Mouse (Mus musculus): Measurements from ENCODE around the gene Rhd. TPM values are rescaled to one million over a fixed set of nuclear protein-coding genes. Genes with fewer than 3 reads are reported as not detected.

Rhd gene
- total and polyA plus RNA-seq, 3 experiments = 0.79 to 1.3 (median 1.1) TPM

DNA sequence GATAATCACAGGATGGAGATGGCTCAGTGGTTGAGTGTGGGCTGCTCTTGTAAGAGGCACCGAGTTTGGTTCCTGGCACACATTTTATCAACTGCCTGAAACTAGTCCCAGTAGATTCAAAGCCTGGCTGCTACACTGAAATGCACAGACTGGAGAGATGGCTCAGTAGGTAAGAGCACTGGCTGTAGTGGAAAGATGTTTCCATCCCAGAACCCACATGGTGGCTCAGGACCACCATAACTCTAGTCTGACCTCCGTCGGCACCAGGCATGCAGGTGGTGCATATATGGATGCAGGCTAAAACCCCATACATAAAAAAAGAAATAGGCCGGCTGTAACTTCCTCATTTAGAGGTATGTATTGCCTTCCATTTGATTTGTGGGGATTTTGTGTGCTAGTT, 65.2 kb downstream of the Rhd start:
- H3K79me2 ChIP-seq (replicated peaks; ENCODE audit: control insufficient read depth, extremely low read depth, insufficient read depth, poor library complexity, severe bottlenecking) = peaks cover 30% of the 10 kb centered on the region
- H3K9me3 ChIP-seq (replicated peaks; ENCODE audit: low read length) = no peaks in the 10 kb centered on the region
- no peak overlapping the region for H3K27ac ChIP-seq (ENCODE audit: insufficient read depth, low read depth)
- H3K36me3 ChIP-seq (replicated peaks in 1 of 2; ENCODE audit: control insufficient read depth in 1 of 2, insufficient read depth in 1 of 2, low read length in 1 of 2) = peaks cover 50 to 73% of the 10 kb centered on the region in 2 experiments
- H3K9ac ChIP-seq (ENCODE audit: insufficient read depth, low read depth) = no peak overlapping the region
- TF ChIP-seq SMC3 (IDR thresholded peaks at IDR 0.05; ENCODE audit: low read depth, low read length) = no peak
- no peak for TF ChIP-seq PAX5 (IDR thresholded peaks at IDR 0.05; ENCODE audit: low read length)
- no peak for TF ChIP-seq CHD2 (IDR thresholded peaks at IDR 0.05; ENCODE audit: low read length)
- TF ChIP-seq HCFC1 (IDR thresholded peaks at IDR 0.05; ENCODE audit: low read depth, low read length) = no peak
- TF ChIP-seq TCF12 (IDR thresholded peaks at IDR 0.05; ENCODE audit: low read depth, low read length) = no peak
- TF ChIP-seq RCOR1 (conservative IDR thresholded peaks at IDR 0.05; ENCODE audit: low read depth, low read length) = no peak
- no peaks in the 10 kb centered on the region for H3K27me3 ChIP-seq (replicated peaks)
- in situ Hi-C loops (cut with MboI; ENCODE audit: low pct_ligation_motif_present, low pct_unique_long_range_greater_than_20kb, low sequenced_read_pairs) (no loop called here), dilution Hi-C loops (cut with MboI; ENCODE audit: extremely low pct_ligation_motif_present, extremely low pct_unique_long_range_greater_than_20kb, low sequenced_read_pairs) (no loop called here)
- H3K4me3 ChIP-seq (replicated peaks in 1 of 3; ENCODE audit: low read depth in 2 of 3, low read length in 2 of 3, poor library complexity in 1 of 3) = no peak overlapping the region
- H3K4me2 ChIP-seq (ENCODE audit: insufficient read depth, low read depth, poor library complexity, severe bottlenecking) = no peak overlapping the region
- DNase-seq (ENCODE audit: extremely low read depth) = no peak
- peaks cover 2 to 42% of the 10 kb centered on the region in 2 experiments; a peak in 3 of 4 replicates for H3K4me1 ChIP-seq (ENCODE audit: control insufficient read depth in 1 of 2, insufficient read depth in 2 of 2)

- H3K4me2 ChIP-seq (ENCODE audit: insufficient read depth, low read depth, poor library complexity, severe bottlenecking) = peak overlapping the region; percentile 85
- in situ Hi-C loops (cut with MboI; ENCODE audit: low pct_ligation_motif_present, low pct_unique_long_range_greater_than_20kb, low sequenced_read_pairs) = no loop called here
- dilution Hi-C loops (cut with MboI; ENCODE audit: extremely low pct_ligation_motif_present, extremely low pct_unique_long_range_greater_than_20kb, low sequenced_read_pairs) = no loop called here
- H3K4me3 ChIP-seq (replicated peaks in 1 of 3; ENCODE audit: low read depth in 2 of 3, low read length in 2 of 3, poor library complexity in 1 of 3) = peak overlapping the region; percentile 54 to 94 (median 55)
- H3K4me1 ChIP-seq (ENCODE audit: control insufficient read depth in 1 of 2, insufficient read depth in 2 of 2) = peaks cover 2 to 41% of the 10 kb centered on the region in 2 experiments; a peak in 3 of 4 replicates
- peaks cover 25% of the 10 kb centered on the region for H3K79me2 ChIP-seq (replicated peaks; ENCODE audit: control insufficient read depth, extremely low read depth, insufficient read depth, poor library complexity, severe bottlenecking)
- peak overlapping the region; percentile 58; the same call in 1 of the 2 replicates for H3K27ac ChIP-seq (ENCODE audit: insufficient read depth, low read depth)
- H3K9me3 ChIP-seq (replicated peaks; ENCODE audit: low read length) = no peaks in the 10 kb centered on the region
- H3K27me3 ChIP-seq (replicated peaks) = no peaks in the 10 kb centered on the region
- TF ChIP-seq KAT2A (IDR thresholded peaks at IDR 0.05; ENCODE audit: insufficient replicate concordance, low read length) (no peak), SIN3A (IDR thresholded peaks at IDR 0.05; ENCODE audit: low read length) (no peak), MYC (IDR thresholded peaks at IDR 0.05; ENCODE audit: low read depth, low read length) (no peak), TCF12 (IDR thresholded peaks at IDR 0.05; ENCODE audit: low read depth, low read length) (no peak), CTCF (conservative IDR thresholded peaks at IDR 0.05 in 1 of 2, IDR thresholded peaks at IDR 0.05 in 1 of 2; ENCODE audit: low read depth in 2 of 2, low read length in 2 of 2) (no peak), PAX5 (IDR thresholded peaks at IDR 0.05; ENCODE audit: low read length) (no peak), E2F4 (IDR thresholded peaks at IDR 0.05; ENCODE audit: insufficient replicate concordance, low read depth, low read length) (no peak), MAX (IDR thresholded peaks at IDR 0.05; ENCODE audit: low read length) (no peak), MEF2A (IDR thresholded peaks at IDR 0.05; ENCODE audit: borderline replicate concordance, low read depth, low read length) (no peak), NELFE (IDR thresholded peaks at IDR 0.05; ENCODE audit: low read depth, low read length) (no peak), TBP (conservative IDR thresholded peaks at IDR 0.05; ENCODE audit: low read depth, low read length) (no peak)
- peaks cover 55 to 73% of the 10 kb centered on the region in 2 experiments for H3K36me3 ChIP-seq (replicated peaks in 1 of 2; ENCODE audit: control insufficient read depth in 1 of 2, insufficient read depth in 1 of 2, low read length in 1 of 2)
- peak overlapping the region; percentile 75 for H3K9ac ChIP-seq (ENCODE audit: insufficient read depth, low read depth)
- no peak for DNase-seq (ENCODE audit: extremely low read depth)
These were observed 65.9 kb downstream of the Rhd start for GRCm38 (mm10) chr4:134930190-134930589.

All from CH12.LX (cell line).